Mouse (Mus musculus): ENCODE results near the gene Hhex. TPM values are rescaled to one million over a fixed set of nuclear protein-coding genes. Genes with fewer than 3 reads are reported as not detected.

Gene Hhex
- total RNA-seq, 2 experiments from 2014 or later: 42.6 to 70.0 TPM

DNA sequence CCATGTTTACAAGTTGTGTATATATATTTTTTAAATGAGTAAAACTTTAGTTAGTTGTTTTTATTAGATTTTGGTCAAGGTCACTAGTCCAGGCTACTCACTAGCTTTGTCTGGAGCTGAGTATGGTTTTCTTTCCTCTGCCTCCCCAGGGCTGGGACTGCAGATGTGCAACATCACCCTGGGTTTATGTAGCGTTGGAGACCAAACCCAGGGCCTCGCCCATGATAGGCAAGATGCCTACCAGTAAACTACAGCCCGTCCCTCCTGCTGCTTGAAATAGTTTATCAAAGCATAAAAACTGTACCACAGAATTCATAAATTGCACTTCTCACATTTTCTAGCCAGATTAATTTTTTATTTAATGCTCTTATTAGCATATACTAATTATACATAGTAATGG, 14.6 kb downstream of the Hhex start:
- DNase-seq: no peak

GRCm38 (mm10) chr19:37455528-37455927, 20.9 kb downstream of the Hhex start:
- DNase-seq: no peak

DNA sequence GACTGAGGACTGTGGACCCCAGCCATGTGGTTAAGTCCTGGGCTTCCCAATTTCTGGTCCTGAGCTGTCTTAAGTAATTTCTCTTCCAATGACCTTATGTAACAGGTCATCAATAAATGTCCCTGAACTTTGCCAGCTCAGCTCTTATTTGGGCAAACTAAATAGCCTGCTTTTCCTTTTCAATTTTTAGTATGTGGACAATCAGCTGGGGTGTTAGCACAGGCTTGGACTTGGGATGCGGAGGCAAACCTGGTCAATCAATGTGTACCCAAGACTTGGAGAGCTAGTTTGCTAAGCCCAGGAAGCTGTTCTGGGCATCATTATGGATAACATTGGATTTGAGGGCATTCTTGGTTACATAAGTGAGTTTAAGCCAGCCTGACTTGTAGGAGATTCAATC, 21.4 kb downstream of the Hhex start:
- no peak for DNase-seq

DNA sequence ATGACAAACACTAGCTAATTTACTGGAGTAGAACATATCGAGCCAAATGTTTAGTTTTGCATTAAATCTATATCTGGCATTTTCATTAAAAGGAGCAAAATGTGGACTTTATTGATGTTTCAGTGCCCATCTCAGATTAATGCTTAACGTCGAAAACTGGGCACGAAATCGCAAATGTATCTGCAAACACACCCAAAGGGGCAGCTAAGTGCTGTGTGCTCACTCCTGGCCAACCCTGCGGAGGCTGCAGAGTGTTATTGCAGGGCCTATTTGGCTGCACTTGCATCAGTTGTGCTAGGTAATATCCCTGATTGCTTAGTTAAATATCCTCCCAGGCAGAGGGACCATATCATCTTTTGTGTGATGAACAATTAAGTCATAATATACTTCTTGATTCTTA, 23.4 kb downstream of the Hhex start:
- no peak for DNase-seq

DNA sequence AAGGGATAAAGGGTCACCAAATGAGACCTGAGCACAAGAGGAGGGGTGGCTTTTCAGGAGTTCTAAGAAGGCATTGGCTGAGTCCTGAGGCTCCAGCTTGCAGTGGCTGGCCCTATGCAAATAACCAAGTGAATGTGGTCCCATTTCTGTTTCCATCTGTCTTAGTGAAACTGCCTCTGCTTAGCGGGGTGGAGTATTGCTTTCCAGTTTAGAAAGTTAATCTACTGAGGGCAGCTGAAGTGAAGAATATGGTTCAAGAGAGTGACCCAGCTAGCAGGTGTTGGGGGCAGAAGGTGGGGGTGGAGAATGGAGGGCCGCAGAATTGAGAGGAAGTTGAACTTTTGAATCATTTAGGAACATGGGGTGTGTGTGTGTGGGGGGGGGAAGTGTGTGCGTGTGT, 31.8 kb downstream of the Hhex start:
- no peak for DNase-seq

DNA sequence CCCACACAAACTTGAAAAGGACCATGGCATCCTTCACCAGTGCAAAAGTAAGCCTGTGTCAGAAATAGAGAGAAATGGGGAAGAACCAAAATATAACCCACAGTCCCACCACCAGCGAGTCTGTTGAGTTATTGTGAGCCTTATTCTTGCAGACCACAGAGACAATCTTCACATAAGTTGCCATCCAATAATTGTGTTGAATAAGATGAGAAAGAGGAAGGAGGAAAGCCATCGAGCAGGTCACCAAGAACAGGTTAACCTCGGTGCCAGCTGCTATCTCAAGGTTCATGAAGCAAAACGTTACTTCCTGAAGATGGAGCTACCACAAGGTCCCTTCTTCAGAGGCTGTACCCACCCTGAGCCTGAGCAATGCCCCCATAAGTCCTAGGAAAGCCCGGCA, 32.4 kb downstream of the Hhex start:
- DNase-seq: no peak

DNA sequence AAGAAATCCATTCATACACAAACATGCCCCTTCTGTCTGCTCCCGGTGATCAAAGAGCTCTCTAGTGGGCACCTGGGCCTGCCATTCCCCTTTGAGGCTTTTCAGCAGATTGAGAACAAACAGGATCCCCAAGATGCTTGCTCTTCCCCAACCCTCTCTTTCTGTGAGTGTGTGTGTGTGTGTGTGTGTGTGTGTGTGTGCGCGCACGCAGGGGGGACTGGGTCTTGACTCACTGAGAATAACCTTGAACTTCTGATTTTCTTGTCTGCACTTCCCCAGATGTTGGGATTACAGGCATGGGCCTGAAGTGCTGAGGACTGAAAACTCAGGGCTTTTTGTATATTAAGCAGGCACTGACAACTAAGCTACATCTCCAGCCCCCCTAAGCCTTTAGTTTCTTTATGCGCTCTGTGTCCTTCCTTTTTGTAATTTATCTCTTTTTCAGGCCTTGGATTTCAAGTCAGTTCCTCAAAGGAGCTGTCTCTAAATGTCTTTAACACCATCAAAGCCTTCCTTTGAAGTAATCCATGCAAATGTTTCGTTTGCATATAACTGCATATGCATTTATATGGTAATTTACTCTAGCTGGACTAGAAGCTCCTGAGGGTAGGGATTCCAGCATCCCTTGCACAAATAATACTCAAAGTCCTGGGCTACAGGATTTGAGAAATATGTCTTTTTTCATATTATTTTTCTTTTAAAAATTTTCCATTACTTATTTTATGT, 34.4 kb downstream of the Hhex start:
- peak in 1 of 2 experiments; percentile 31 for DNase-seq

DNA sequence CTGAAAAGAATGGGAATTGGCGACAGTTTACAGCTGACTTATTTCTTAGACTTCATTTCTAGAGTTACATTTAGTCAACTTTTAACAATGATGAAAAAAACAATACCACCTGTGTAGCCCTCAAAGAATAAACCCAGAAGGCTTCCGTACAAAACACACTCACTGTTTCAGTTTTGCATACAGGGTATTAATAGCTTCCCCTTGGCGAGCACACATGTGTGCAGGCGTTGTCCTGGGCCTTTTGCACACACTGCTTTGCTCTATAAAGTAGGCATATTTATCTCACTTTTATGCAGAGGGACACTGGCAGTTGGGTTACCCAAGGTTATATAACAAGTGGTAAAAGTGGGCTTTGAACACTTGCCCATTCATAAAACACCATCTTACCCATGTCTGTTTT, 37.1 kb downstream of the Hhex start:
- DNase-seq: no peak

DNA sequence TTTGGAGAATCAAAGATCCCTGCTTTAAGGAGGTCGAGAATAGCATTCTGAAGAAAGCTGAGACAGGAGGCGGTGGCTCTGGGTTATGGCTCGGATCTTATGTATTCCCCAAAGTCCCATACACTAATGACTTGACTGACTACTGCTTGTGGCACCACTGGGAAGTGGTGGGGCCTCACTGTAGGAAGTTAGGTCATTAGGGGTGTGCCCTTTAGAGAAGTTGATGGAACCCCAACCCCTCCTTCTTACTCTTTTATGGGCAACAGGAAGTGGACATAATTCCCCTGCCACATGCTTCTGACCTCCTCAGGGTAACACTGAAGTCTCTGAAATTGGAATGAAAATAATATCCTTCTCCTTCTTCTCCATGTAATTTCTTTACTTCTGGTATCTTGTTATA, 38.0 kb downstream of the Hhex start:
- no peak for DNase-seq

GRCm38 (mm10) chr19:37481704-37482103, 47.1 kb downstream of the Hhex start:
- DNase-seq: no peak

GRCm38 (mm10) chr19:37482556-37483187, 48.1 kb downstream of the Hhex start:
- no peak for DNase-seq

DNA sequence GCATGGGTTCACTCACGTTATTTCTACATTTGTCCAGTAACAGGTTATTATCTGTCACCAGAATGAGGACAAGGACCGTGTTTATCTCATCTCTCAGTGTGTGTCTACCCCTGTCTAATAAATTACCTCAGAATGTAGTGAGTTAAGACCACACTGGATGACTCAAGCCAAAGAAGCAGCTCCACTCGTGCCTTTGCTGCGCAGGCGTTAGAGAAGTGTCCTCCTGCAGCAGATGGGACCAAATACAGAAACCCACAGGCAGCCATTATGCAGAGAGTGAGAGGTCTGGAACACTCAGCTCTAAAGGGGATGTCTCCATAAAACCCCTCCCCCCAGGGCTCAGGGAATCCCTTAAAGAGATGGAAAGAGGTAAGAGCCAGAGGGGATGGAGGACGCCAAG, 50.2 kb downstream of the Hhex start:
- peak; percentile 28 to 53 for DNase-seq

DNA sequence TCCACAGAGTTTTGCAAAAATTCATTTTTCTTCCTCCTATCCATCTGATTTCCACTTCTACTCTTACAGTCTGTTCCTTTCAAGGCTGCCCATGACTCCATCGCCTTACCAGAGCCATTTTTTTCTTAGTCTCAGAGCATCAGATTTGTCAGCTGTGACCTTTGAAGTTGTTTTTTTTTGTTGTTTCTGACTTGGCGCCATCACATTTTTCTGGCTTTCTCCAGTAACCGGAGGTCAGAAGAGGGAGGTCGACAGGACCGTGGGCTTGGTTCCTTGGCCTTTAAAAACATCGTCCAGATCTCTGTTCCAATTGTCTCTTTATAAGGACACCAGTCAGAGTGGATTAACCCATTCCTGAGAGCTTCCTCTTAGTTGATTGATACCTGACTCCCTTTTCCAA, 52.2 kb downstream of the Hhex start:
- peak; percentile 36 to 52 for DNase-seq

DNA sequence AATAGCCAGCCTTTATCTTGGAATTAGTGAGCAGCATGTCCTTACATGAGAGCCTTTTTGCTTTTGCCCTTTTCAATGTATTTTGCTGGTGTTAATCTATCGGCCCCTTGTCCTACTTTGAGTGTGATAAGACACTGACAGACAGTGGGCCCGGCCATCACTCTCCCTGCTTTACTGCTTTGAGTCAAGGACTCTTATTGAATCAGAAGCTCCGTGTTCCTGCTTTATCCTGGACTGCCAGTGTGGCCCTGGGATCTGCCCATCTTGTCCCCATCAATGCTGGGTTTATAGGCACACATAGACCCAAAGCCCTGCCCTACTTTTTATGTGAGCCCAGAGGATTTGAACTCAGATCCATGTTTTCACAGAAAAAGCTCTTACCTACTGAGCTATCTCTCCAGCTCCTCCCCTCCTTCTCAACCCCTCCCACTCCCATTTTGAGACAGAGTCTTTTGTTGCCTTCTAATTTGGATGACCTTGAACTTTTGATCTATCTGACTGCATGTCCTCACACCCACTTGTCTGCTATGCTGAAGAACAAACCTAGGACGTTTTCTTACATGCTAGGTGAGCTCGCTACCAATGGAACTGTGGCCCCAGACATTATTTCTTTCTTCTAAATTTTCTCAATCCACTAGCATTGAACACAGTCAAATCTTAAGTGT, 53.3 kb downstream of the Hhex start:
- DNase-seq: peak; percentile 30 to 58

DNA sequence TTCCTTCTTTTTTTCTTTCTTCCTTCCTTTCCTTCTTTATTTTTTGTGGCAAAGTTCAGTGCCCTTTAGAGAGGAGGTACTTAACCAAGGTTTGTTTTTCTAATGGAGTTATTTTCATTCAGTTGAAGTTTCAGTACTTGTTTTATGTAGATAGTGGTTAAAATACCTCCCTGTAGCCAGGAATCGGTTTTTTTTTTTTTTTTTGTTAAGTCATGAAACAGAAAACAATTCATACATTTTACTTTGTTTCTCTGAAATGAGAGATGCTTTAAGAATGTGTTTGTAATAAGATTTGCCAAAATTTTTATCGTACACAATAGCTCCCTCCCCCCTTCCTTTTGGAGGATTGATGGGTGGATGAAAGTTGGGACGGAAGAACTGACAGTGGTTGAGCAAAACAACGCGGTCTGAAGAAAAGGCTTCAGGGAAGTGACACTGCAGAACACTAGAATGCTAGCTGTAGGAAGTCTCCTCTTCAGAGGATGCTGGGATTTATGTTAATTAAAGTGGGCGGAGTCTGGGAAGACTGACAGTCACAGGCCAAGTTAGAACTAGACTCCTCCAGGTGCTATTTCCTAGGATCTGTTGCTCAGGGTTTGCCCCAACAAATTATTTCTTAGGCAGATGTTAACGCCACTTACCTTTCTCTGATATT, 54.1 kb downstream of the Hhex start:
- DNase-seq: no peak

Other genes with a start within 250 kb of the Hhex start
- 100 to 1,000 TPM; 102 to 116 TPM for gene March5, start 227.3 kb upstream of the Hhex start, total RNA-seq (2021)
- gene Cpeb3, start 226.2 kb upstream of the Hhex start, total RNA-seq (2021): 10 to 100 TPM; 12.3 to 24.1 TPM
- gene Ide, start 97.0 kb upstream of the Hhex start, total RNA-seq (2021): 10 to 100 TPM; 86.6 to 99.3 TPM
- 1 to 10 TPM; 3.2 to 3.3 TPM for gene Kif11, start 58.4 kb upstream of the Hhex start, total RNA-seq (2021)
- gene Exoc6, start 115.6 kb downstream of the Hhex start, total RNA-seq (2021): 10 to 100 TPM; 16.7 to 24.6 TPM

Data from adrenal gland, postnatal 36 days (tissue).